In genomic region chr6:72899781-72900681, GRCm38 (mm10) we compare ENCODE assay signal across 8 mouse cellular contexts. TPM values are rescaled to one million over a fixed set of nuclear protein-coding genes. Genes with fewer than 3 reads are reported as not detected.
A peak's percentile ranks its signal among the peaks of the same experiment; 100 is the strongest.
DNase-seq lines count a peak whose midpoint lies in the region; ATAC-seq and TF ChIP-seq lines count a peak whose summit lies in the region.

Gene Kcmf1, minus strand, starts transcription at chr6:72899979.

- WGBS in cerebellum, adult 2 months = under 1% methylated on average over 94 of the region's 113 CpGs
- 0% methylated on average over 66 of the region's 113 CpGs for WGBS in lung, embryonic 16.5 days

- no peaks in the 10 kb centered on the region for H3K9me3 ChIP-seq in G1E (replicated peaks)
- H3K9me3 ChIP-seq in lung, embryonic 16.5 days (ENCODE audit: control insufficient read depth, low read length) = no peaks in the 10 kb centered on the region

- DNase-seq in G1E (ENCODE audit: low spot score) = peak; percentile 71
- DNase-seq in cerebellum, adult 2 months = peak; percentile 79 to 81
- DNase-seq in forelimb bud, embryonic 11.5 days (ENCODE audit: low read depth, low spot score) = peak; percentile 59
- peak; percentile 78 for DNase-seq in heart, postnatal 4 days
- peak; percentile 30 to 49 for DNase-seq in layer of hippocampus, adult 8-10 months (ENCODE audit: low spot score in 2 of 2)
- peak; percentile 55 for DNase-seq in ovary, postnatal 10 days (ENCODE audit: low spot score)
- DNase-seq in thymus, postnatal 10 days (ENCODE audit: low spot score in 2 of 2) = peak; percentile 35 to 61

- no peak for TF ChIP-seq POLR2A in cerebellum, adult 2 months (IDR thresholded peaks at IDR 0.05; ENCODE audit: borderline replicate concordance, insufficient read depth, low read length)

- peaks cover 16% of the 10 kb centered on the region for H3K36me3 ChIP-seq in G1E (replicated peaks)
- no peaks in the 10 kb centered on the region; the same call in 1 of the 2 replicates for H3K36me3 ChIP-seq in lung, embryonic 16.5 days (ENCODE audit: control insufficient read depth, insufficient read depth, low read length)

- peak within 1 kb of the TSS; percentile 68 for H3K27ac ChIP-seq in cerebellum, adult 2 months (ENCODE audit: insufficient read depth, low read length)
- peak within 1 kb of the TSS; percentile 99 for H3K27ac ChIP-seq in lung, embryonic 16.5 days (ENCODE audit: low read length)

- no peak for TF ChIP-seq CTCF in G1E (IDR thresholded peaks at IDR 0.05; ENCODE audit: low read depth, low read length)
- no peak for TF ChIP-seq CTCF in cerebellum, adult 2 months (IDR thresholded peaks at IDR 0.05; ENCODE audit: borderline replicate concordance, insufficient read depth, low read depth, low read length)

- H3K4me1 ChIP-seq in G1E (ENCODE audit: insufficient read depth, low read depth, low read length) = peaks cover 34% of the 10 kb centered on the region
- no peaks in the 10 kb centered on the region for H3K4me1 ChIP-seq in cerebellum, adult 2 months (ENCODE audit: control insufficient read depth, insufficient read depth, low read length)
- peaks cover 23% of the 10 kb centered on the region for H3K4me1 ChIP-seq in lung, embryonic 16.5 days (replicated peaks; ENCODE audit: control insufficient read depth, insufficient read depth, low read length)

- H3K9ac ChIP-seq in lung, embryonic 16.5 days (ENCODE audit: low read length) = peak within 1 kb of the TSS; percentile 92

- H3K4me3 ChIP-seq in G1E (ENCODE audit: low read depth, low read length) = peak within 1 kb of the TSS; percentile 81
- H3K4me3 ChIP-seq in cerebellum, adult 2 months (replicated peaks; ENCODE audit: insufficient read depth, low read depth, low read length) = peak within 1 kb of the TSS; percentile 79
- H3K4me3 ChIP-seq in lung, embryonic 16.5 days (ENCODE audit: low read length) = peak within 1 kb of the TSS; percentile 99

- peaks cover 5% of the 10 kb centered on the region for H3K27me3 ChIP-seq in G1E (ENCODE audit: insufficient read depth, low read length)
- no peaks in the 10 kb centered on the region for H3K27me3 ChIP-seq in cerebellum, adult 2 months (ENCODE audit: control insufficient read depth, insufficient read depth, low read length)
- no peaks in the 10 kb centered on the region for H3K27me3 ChIP-seq in lung, embryonic 16.5 days (ENCODE audit: control insufficient read depth, insufficient read depth, low read depth, low read length)

- peak within 1 kb of the TSS; percentile 82 for H3K4me2 ChIP-seq in lung, embryonic 16.5 days (ENCODE audit: low read depth, low read length)

- ATAC-seq in G1E (ENCODE audit: extremely low read depth, insufficient number of reproducible peaks, low FRiP score, poor library complexity, severe bottlenecking) = 0 out of 2 replicates have a peak, but pooled peaks have one; percentile 5
- ATAC-seq in lung, embryonic 16.5 days (ENCODE audit: low read depth) = peak; percentile 86

RNA-seq across cellular contexts. Expression of gene Kcmf1, which starts in this region (rescaled TPM):
- total RNA-seq in G1E (2014; fragmentation: Nextera tagmentation) (102 and 119 TPM in 2 replicates), G1E (2017) (65.2 and 81.3 TPM in 2 replicates)
- 27.3 and 88.5 TPM in 2 replicates for polyA plus RNA-seq in G1E (2012)
- polyA plus RNA-seq in cerebellum, adult 2 months (2012; rRNA removed) = 86.1 and 110 TPM in 2 replicates
- 10 to 100 TPM; 95.8 to 98.9 TPM for total RNA-seq in heart, postnatal 4 days (2021)
- total RNA-seq in layer of hippocampus, adult 8-10 months (2022) = 10 to 100 TPM; 57.9 to 64.6 (median 62.4) TPM
- polyA plus RNA-seq in lung, embryonic 16.5 days (2015; fragmentation: Nextera tagmentation; extraction: Ambion mirVana) = 26.6 and 30.6 TPM in 2 replicates

Comparison
In these comparisons a context has a peak if more than half of its experiments do, and no peak if none do; other contexts are left out.
1. Peak in every context shown above with its lines: DNase-seq, ATAC-seq, H3K4me3 ChIP-seq and H3K27ac ChIP-seq.